18 mouse cellular contexts compared by ENCODE assay signal in the genomic region with DNA sequence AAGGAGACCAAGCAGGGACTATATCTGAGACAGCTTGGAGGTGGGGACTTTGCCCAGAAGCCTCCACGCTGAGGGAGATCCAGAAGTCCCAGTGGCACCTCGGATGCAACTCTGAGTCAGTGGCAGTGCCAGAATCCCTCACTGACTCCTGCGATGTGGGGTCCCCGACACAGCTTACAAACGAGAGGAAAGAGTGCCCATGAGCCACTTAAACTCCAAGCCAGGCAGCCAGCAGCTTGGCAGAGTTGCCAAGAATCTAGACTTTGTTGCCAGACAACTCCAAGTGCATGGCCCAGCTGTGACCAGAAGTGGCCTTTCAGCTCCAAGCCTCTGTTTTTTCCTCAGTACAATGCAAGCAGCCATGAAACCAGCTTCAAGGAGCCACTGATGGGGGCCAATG. TPM values are rescaled to one million over a fixed set of nuclear protein-coding genes. Genes with fewer than 3 reads are reported as not detected.
A peak's percentile ranks its signal among the peaks of the same experiment; 100 is the strongest.
DNase-seq lines count a peak whose midpoint lies in the region; ATAC-seq and TF ChIP-seq lines count a peak whose summit lies in the region.
"Had no signal": no experiment of that assay in that cellular context is flagged by ENCODE, and none has a peak within 500 bp of the region (broad histone marks: within the 10 kb centered on the region; RNA-seq: fewer than 3 reads in every experiment).

No protein-coding gene starts in this region.

- TF ChIP-seq EP300 in heart, adult 2 months (IDR thresholded peaks at IDR 0.05; ENCODE audit: insufficient read depth, low read depth, low read length): no peak

- peaks cover 7% of the 10 kb centered on the region for H3K4me1 ChIP-seq in heart, adult 2 months (ENCODE audit: control insufficient read depth, insufficient read depth, low read length)
- peaks cover 31% of the 10 kb centered on the region for H3K4me1 ChIP-seq in heart, embryonic 15.5 days (replicated peaks)
- H3K4me1 ChIP-seq in limb, embryonic 10.5 days: peaks cover 18% of the 10 kb centered on the region

- intact Hi-C loops in heart, adult 2 months (cut with DNase I): no loop called here

- H3K27me3 ChIP-seq in heart, adult 2 months (ENCODE audit: control insufficient read depth, insufficient read depth, low read length): no peaks in the 10 kb centered on the region
- H3K27me3 ChIP-seq in heart, embryonic 15.5 days: no peaks in the 10 kb centered on the region
- H3K27me3 ChIP-seq in limb, embryonic 10.5 days (ENCODE audit: low read depth, poor library complexity, severe bottlenecking): no peaks in the 10 kb centered on the region
- H3K27me3 ChIP-seq: embryonic facial prominence, embryonic 12.5 days; lung, embryonic 15.5 days had no signal

- H3K36me3 ChIP-seq in heart, adult 2 months (ENCODE audit: control insufficient read depth, insufficient read depth, low read length): no peaks in the 10 kb centered on the region
- H3K36me3 ChIP-seq in heart, embryonic 15.5 days: peaks cover 4% of the 10 kb centered on the region; the same call in 1 of the 2 replicates
- peaks cover 24% of the 10 kb centered on the region for H3K36me3 ChIP-seq in limb, embryonic 10.5 days

- DNase-seq in cerebellum, adult 11-12 months: peak; percentile 19
- DNase-seq in cerebellum, postnatal 36 days: no peak
- peak; percentile 58 for DNase-seq in heart, adult 18-20 months
- DNase-seq in heart, postnatal 4 days: no peak
- peak in 1 of 2 experiments; percentile 64 for DNase-seq in heart, adult 2 months
- DNase-seq in limb, embryonic 10.5 days (ENCODE audit: low spot score): no peak
- DNase-seq: forebrain, postnatal 0 days; gastrocnemius, postnatal 10 days; kidney, adult 9 months; liver; midbrain, embryonic 14.5 days had no signal

- 54% methylated on average over 5 of the region's 5 CpGs for WGBS in heart, adult 2 months
- 61% methylated on average over 5 of the region's 5 CpGs for WGBS in heart, embryonic 15.5 days
- 90% methylated on average over 5 of the region's 5 CpGs for WGBS in limb, embryonic 10.5 days

- H3K9ac ChIP-seq in heart, adult 2 months (ENCODE audit: low read depth, low read length): no peak overlapping the region
- H3K9ac ChIP-seq in heart, embryonic 15.5 days: no peak overlapping the region
- H3K9ac ChIP-seq: embryonic facial prominence, embryonic 12.5 days; forebrain, postnatal 0 days; lung, embryonic 15.5 days had no signal

- no peak for ATAC-seq in heart, embryonic 15.5 days (replicated peaks; ENCODE audit: insufficient number of reproducible peaks, insufficient read depth, low FRiP score, low read depth)
- ATAC-seq in inflammation-experienced regulatory T-cells, adult 6 months: no peak
- ATAC-seq: forebrain, postnatal 0 days had no signal

- TF ChIP-seq POLR2A in heart, adult 2 months (IDR thresholded peaks at IDR 0.05; ENCODE audit: insufficient read depth, low read depth, low read length): no peak

- peak overlapping the region; percentile 62 for H3K27ac ChIP-seq in heart, adult 2 months
- peak overlapping the region; percentile 64 for H3K27ac ChIP-seq in heart, embryonic 15.5 days
- no peak overlapping the region for H3K27ac ChIP-seq in limb, embryonic 10.5 days
- H3K27ac ChIP-seq: embryonic facial prominence, embryonic 12.5 days; lung, embryonic 15.5 days had no signal

- no peaks in the 10 kb centered on the region for H3K9me3 ChIP-seq in heart, embryonic 15.5 days (replicated peaks)
- H3K9me3 ChIP-seq in limb, embryonic 10.5 days (replicated peaks): no peaks in the 10 kb centered on the region
- H3K9me3 ChIP-seq: embryonic facial prominence, embryonic 12.5 days; lung, embryonic 15.5 days had no signal

- no peak for TF ChIP-seq CTCF in heart, adult 2 months (IDR thresholded peaks at IDR 0.05)

- H3K4me3 ChIP-seq in heart, adult 2 months: no peak overlapping the region
- H3K4me3 ChIP-seq in heart, embryonic 15.5 days: no peak overlapping the region
- H3K4me3 ChIP-seq in limb, embryonic 10.5 days: no peak overlapping the region
- H3K4me3 ChIP-seq: embryonic facial prominence, embryonic 12.5 days; lung, embryonic 15.5 days had no signal

- no peaks in the 10 kb centered on the region for H3K79me2 ChIP-seq in heart, adult 2 months (replicated peaks; ENCODE audit: control insufficient read depth, insufficient read depth, low read length)

- peak overlapping the region; percentile 24; the same call in 1 of the 2 replicates for H3K4me2 ChIP-seq in heart, embryonic 15.5 days
- H3K4me2 ChIP-seq: embryonic facial prominence, embryonic 12.5 days; lung, embryonic 15.5 days had no signal

RNA-seq across cellular contexts. Expression of a gene that starts 5.6 kb away (rescaled TPM):
- total RNA-seq in heart, adult 18-20 months (2021): 10 to 100 TPM; 15.0 to 19.0 TPM
- total RNA-seq in heart, postnatal 4 days (2021): 10 to 100 TPM; 33.7 to 34.6 TPM
- 10 to 100 TPM; 16.0 to 16.6 TPM for total RNA-seq in heart, adult 2 months (2021)
- 17.2 and 17.4 TPM in 2 replicates for polyA plus RNA-seq in heart, adult 2 months (2012; rRNA removed)
- 13.1 and 16.9 TPM in 2 replicates for polyA plus RNA-seq in heart, embryonic 15.5 days (2015; fragmentation: Nextera tagmentation; extraction: Ambion mirVana)
- 36.7 and 37.2 TPM in 2 replicates for polyA plus RNA-seq in limb, embryonic 10.5 days (2016; fragmentation: Nextera tagmentation; extraction: Ambion mirVana)
- polyA plus RNA-seq in inflammation-experienced regulatory T-cells, adult 6 months (2017; shearing (Covaris generic)): 10 to 100 TPM in 2 of 3 experiments, 1 to 10 TPM in 1; 9.5 to 14.6 (median 11.6) TPM

RNA-seq across cellular contexts. Expression of a gene that starts 19.7 kb away (rescaled TPM):
- 1 to 10 TPM in 1 of 2 experiments, under 1 TPM in 1; 0.97 to 4.4 TPM for total RNA-seq in heart, adult 18-20 months (2021)
- total RNA-seq in heart, postnatal 4 days (2021): under 1 TPM; 0.52 to 0.67 TPM
- under 1 TPM; 0.70 to 0.98 TPM for total RNA-seq in heart, adult 2 months (2021)
- polyA plus RNA-seq in heart, adult 2 months (2012; rRNA removed): 1.1 and 4.2 TPM in 2 replicates
- polyA plus RNA-seq in heart, embryonic 15.5 days (2015; fragmentation: Nextera tagmentation; extraction: Ambion mirVana): 1.9 and 10.0 TPM in 2 replicates
- polyA plus RNA-seq in limb, embryonic 10.5 days (2016; fragmentation: Nextera tagmentation; extraction: Ambion mirVana): 0.33 and 0.53 TPM in 2 replicates
- polyA plus RNA-seq in inflammation-experienced regulatory T-cells, adult 6 months (2017; shearing (Covaris generic)): 100 to 1,000 TPM; 109 to 139 (median 109) TPM

RNA-seq across cellular contexts. Expression of a gene that starts 33.3 kb away (rescaled TPM):
- 10 to 100 TPM; 39.1 to 44.6 TPM for total RNA-seq in heart, adult 18-20 months (2021)
- 10 to 100 TPM; 57.4 to 57.8 TPM for total RNA-seq in heart, postnatal 4 days (2021)
- 10 to 100 TPM; 50.3 to 51.2 TPM for total RNA-seq in heart, adult 2 months (2021)
- 55.1 and 67.3 TPM in 2 replicates for polyA plus RNA-seq in heart, adult 2 months (2012; rRNA removed)
- polyA plus RNA-seq in heart, embryonic 15.5 days (2015; fragmentation: Nextera tagmentation; extraction: Ambion mirVana): 88.1 and 98.5 TPM in 2 replicates
- 84.7 and 106 TPM in 2 replicates for polyA plus RNA-seq in limb, embryonic 10.5 days (2016; fragmentation: Nextera tagmentation; extraction: Ambion mirVana)
- polyA plus RNA-seq in inflammation-experienced regulatory T-cells, adult 6 months (2017; shearing (Covaris generic)): 10 to 100 TPM; 31.9 to 78.6 (median 57.6) TPM

RNA-seq across cellular contexts. Expression of a gene that starts 40.3 kb away (rescaled TPM):
- total RNA-seq in heart, adult 18-20 months (2021): 1 to 10 TPM in 1 of 2 experiments, not detected in 1; 1.1 TPM
- not detected for total RNA-seq in heart, postnatal 4 days (2021)
- under 1 TPM in 1 of 2 experiments, not detected in 1; 0.09 TPM for total RNA-seq in heart, adult 2 months (2021)
- polyA plus RNA-seq in heart, adult 2 months (2012; rRNA removed): 0.35 and 0.86 TPM in 2 replicates
- polyA plus RNA-seq in heart, embryonic 15.5 days (2015; fragmentation: Nextera tagmentation; extraction: Ambion mirVana): 0.30 and 2.2 TPM in 2 replicates
- not detected in 2 replicates for polyA plus RNA-seq in limb, embryonic 10.5 days (2016; fragmentation: Nextera tagmentation; extraction: Ambion mirVana)
- polyA plus RNA-seq in inflammation-experienced regulatory T-cells, adult 6 months (2017; shearing (Covaris generic)): 10 to 100 TPM; 75.1 to 87.9 (median 83.8) TPM
- total RNA-seq: forebrain, postnatal 0 days; gastrocnemius, postnatal 10 days; layer of hippocampus, postnatal 14 days; left cerebral cortex, postnatal 10 days had no signal
- polyA plus RNA-seq: cortical plate, adult 2 months; forebrain, postnatal 0 days; midbrain, embryonic 14.5 days had no signal

Comparison
In these comparisons a context has a peak if more than half of its experiments do, and no peak if none do; other contexts are left out.
1. DNase-seq: peak in cerebellum, adult 11-12 months (single experiment) and heart, adult 18-20 months (2 of 2); none in cerebellum, postnatal 36 days (0 of 2), heart, postnatal 4 days (single experiment) and limb, embryonic 10.5 days (single experiment).
2. RNA of a gene that starts 19.7 kb away (polyA plus RNA-seq): 109 to 139 TPM in inflammation-experienced regulatory T-cells, adult 6 months; 1.1 to 4.2 TPM in heart, adult 2 months, 1.9 to 10.0 TPM in heart, embryonic 15.5 days and 0.33 to 0.53 TPM in limb, embryonic 10.5 days; every median in the first group is over 10 times any median in the second.